Mouse (Mus musculus) large intestine, adult 2 months (tissue): ENCODE data around the gene Cacnb3. TPM values are rescaled to one million over a fixed set of nuclear protein-coding genes. Genes with fewer than 3 reads are reported as not detected.

ENCODE experiments used
- DNase-seq: peaks from one replicate; pipeline ENCODE4 v3.0.0-alpha.2; 2012; ENCODE audit warnings: low read depth, low spot score
- WGBS: fragments of 180-500 bp; shearing (Covaris S2); methylation state at CpG from one replicate; pipeline ENCODE4 v1.1.7; 2018; 5-methylcytosine and 5-hydroxymethylcytosine counted together
- polyA plus RNA-seq: library from polyadenylated mRNA; depleted of rRNA; stranded (reverse); fragments of >200 nt; gene quantifications from 2 replicates; pipeline ENCODE4 v1.2.3, GENCODE M21; 2012

The Cacnb3 gene
- polyA plus RNA-seq, 1 experiment = 44.5 TPM

DNA sequence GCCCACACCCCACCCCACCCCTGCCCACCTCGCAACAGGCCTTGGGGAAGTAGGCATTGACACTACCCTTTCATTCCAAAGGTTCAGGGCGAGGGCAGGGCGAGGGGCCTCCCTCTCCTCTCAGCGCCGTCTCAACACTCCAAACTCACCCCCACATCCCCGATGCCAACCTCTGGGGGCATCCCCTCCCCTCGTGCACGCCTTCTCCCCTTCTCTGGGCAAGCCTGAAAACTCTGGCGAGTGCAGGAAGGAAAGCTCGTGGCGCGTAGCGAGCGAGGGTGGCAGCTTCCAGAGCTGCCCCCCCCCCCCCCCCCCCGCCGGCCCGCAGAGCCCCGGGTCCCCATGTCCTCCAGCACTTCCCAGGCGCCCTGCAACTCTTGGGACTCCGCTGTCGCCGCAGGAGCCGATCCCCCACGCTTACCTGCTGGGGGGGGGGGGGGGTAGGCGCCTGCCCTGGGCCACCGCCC is 21.8 kb upstream of the Cacnb3 start:
- 2% methylated on average over 11 of the region's 26 CpGs for WGBS
- DNase-seq = no peak

DNA sequence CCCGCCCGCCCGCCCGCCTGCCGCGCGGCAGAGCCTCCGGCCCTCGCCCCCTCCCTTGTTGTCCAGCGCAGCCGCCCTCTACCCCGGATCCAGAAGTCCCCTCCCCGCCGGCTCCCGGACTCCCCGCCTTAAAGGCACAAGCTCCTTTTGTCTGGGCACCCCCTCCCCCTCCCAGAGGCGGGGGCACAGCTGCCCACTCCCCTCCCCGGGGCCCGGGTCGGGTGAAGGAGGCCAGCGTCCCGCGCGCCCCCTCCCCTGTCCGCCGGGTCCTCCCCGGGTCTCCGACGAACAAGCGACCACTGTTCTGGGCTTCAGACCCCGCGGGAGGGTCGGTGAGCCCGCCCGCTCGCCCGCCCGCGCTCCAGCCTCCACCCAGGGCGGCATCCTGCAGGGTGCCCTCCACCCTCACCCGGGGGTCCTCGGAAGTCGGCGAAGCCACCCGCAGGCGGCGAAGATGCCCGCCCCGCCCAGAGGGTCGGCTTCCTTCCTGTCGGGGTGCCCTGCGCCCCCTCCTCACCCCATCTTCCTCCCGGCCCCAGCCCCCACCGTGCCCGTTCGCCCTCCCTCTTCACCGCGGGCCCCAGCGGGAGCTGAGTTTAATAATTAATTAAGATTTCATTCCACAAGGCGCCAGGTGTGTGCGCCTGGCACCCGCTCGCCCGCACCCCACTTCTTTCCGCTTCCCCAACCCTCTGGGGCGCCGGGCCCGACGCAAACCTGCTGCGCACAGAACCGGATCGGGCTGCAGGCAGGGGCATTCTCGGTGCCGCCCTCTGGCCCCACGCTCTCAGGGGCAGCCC is 21.1 kb upstream of the Cacnb3 start, which contains the start of gene Adcy6:
TSS of gene Adcy6 (minus strand) at position 746 of the 800 bp plus-strand sequence.
- DNase-seq = no peak

DNA sequence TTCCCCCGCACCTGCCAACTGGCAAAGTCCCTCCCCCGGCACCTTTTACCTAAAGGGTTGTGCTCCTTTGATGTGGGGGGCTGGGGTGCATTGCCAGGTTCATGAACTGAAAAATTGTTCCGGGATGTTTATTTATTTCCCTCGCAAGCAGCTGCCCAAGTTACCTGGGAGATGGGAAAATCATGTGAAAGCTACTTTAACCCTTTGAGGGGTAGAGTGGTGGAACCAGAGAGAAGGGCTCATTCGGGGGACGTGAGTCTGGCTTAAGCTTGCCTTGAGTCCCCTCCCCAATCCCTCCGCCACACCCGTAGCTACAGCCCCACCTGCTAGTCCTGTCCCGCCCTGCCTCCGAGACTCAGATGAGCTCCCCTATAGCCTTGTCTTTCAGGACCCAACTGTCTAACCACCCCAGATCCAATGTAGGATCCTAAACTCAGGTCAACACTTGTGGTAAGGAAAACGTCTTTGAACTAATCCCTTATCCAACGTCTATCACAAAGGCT is 20.5 kb upstream of the Cacnb3 start:
- no peak for DNase-seq
- 9% methylated on average over 12 of the region's 12 CpGs for WGBS

More for the DNA sequence above, 21.1 kb upstream of the Cacnb3 start, which contains the start of gene Adcy6:
- 2% methylated on average over 64 of the region's 75 CpGs for WGBS

DNA sequence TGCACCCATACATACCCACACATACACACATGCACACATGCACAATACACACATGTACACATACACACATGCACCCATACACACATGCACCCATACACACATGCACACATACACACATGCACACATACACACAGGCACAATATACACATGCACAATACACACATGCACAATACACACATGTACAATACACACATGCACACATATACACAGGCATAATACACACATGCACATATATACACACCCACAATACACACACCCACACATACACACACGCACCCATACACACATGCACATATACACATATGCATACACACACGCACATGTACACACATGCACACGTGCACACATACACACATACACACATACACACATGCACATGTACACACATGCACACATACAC is 18.4 kb upstream of the Cacnb3 start:
- WGBS = 97% methylated on average over 3 of the region's 3 CpGs
- DNase-seq = no peak

DNA sequence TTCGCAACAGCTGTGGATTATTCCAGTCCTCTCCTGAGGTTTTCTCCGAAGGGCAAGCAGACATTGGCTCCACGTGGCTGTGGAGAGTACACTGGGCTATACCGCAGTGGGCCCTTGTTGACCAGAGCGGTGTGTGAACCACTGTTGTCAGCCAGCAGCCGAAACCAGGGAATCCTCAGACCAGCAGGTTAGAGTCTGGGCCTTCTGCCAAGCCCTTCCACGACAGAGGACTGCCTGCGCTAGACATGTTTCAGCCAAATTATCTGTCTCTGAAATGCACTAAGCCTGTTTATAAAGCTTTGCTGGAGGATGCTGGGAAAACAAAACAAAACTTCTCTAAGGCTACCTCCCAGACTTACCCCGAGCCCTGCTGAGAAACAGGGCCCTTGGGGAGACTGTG is 16.1 kb upstream of the Cacnb3 start:
- no peak for DNase-seq

DNA sequence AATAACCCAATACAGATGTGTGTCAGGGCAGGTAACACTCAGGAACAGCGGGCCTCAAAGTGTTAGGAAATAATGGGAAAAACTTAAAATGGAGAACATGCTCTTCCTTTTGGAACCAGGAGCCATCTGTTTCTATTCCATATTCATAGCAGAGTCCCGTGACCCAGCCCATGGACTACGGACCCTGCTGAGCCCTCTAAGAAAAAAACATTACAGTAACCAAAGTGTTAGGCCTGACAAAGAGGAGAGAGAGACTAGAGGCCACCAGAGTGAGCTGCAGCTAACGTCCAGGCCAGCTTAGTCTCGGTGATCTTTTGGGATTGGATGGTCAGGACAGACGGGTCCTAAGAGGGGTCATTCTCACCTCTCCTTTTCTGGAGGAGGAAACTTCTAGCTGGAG is 15.7 kb upstream of the Cacnb3 start:
- no peak for DNase-seq
- WGBS = 26% methylated on average over 6 of the region's 6 CpGs

More for the DNA sequence above, 16.1 kb upstream of the Cacnb3 start:
- 18% methylated on average over 9 of the region's 9 CpGs for WGBS

DNA sequence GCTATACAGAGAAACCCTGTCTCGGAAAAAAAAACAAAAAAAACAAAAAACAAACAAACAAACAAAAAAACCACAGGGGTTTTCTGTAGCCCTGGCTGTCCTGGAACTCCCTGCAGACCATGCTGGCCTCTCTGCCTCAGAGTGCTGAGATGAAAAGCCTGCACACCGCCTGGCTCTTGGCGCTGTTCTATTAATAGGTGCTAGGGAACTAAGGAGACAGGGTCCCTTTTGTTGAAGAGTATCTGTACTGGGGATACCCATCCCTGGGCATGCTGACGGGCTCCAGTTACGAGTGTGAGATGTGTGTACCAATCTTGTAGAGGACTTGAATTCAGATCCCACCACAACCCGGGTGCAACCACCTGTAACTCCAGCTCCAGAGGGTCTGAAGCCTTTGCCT is 14.9 kb upstream of the Cacnb3 start:
- WGBS = 40% methylated on average over 6 of the region's 6 CpGs
- no peak for DNase-seq

DNA sequence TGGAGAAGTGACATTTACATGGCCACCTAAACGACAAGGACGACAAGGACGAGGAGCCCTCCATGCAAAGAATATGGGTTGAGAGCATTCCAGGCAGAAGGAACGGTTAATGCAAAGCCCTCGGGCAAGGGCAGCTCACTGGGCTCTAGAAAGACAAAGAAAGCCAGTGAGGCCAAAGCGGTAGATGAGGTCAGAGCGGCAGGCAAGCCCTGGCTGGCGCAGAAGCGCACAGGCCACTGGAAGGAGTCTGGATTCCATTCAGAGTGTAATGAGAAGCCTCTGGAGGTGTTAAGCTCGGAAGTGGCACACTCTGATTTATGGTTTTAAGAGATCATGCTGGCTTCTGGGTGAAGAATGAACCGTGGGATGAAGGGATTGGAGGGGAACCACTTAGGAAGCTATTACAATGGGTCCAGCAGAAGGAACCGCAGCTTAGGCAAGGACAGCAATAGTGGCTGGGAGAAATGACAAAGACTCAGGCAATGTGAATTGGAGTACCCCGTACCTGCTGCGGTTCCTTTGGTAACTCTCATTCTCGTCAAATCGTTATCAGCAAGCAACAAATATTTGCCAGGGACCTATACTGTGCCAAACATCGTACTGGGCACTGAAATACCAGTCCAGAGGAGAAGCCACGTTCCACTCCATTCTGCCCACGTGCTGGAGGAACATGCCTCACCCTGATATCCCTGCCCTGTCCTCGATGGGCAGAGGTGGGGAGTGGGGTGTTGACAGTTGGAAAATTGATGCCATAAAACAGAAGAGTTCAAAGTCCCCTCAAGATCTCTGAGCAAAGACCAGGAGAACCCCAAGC is 14.1 kb upstream of the Cacnb3 start:
- DNase-seq = no peak
- 22% methylated on average over 20 of the region's 20 CpGs for WGBS

DNA sequence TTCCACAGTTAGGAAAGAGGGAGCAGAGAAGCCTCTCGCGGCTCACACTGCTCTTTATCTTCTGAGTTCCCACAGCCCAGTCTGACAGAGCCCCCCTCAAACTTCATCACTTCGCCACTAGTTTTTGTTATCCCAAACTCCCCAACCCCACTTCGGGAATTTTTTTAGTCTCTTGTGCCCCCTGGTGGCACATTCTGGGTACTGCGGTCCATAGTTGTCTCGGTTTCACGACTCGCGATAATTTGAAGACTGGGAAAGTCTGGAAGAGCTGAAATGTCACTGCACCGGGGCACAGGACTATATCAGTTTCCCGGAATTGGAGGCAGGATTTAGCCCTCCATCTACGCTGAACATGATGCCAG is 13.5 kb upstream of the Cacnb3 start:
- no peak for DNase-seq
- under 1% methylated on average over 12 of the region's 12 CpGs for WGBS

DNA sequence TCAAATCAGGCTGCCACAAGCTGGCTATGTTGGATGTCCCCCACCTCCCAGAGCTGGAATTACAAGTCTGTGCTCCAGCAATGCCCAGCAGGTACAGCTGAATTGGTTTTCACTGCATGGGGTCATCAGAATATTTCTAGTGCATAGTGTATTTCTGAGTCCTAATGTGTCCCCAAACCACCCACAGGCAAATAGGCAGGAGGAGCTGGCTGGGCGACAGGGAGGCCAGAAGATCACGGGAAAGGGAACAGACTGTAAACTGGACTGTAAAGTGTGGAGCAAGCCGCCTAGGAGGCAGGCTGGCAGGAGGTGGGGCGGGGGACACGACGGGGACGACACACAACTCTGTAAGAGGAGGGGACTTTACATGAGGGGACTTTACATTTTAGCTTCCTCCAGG is 8.4 kb upstream of the Cacnb3 start:
- 17% methylated on average over 7 of the region's 7 CpGs for WGBS

DNA sequence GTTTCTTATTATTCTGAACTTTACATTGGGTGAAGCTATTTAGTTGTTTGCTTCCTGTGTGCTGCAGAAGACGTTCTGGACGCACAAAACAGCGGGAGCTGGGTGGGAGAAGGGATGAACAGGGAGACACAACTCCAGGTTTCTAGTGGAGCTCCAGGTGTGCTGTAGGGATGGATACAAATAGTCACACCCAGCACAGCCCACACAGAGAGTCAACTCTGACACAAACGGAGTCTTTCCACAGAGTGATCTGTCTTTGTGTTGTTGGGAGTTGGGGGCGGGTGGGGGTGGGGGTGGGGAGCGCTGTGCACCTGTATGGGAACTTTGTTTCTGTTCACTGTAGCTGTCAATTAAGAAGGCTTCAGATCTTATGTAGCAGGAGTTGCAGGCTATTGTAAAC is 7.9 kb upstream of the Cacnb3 start:
- 43% methylated on average over 6 of the region's 6 CpGs for WGBS
- no peak for DNase-seq

More for the DNA sequence above, 8.4 kb upstream of the Cacnb3 start:
- no peak for DNase-seq

DNA sequence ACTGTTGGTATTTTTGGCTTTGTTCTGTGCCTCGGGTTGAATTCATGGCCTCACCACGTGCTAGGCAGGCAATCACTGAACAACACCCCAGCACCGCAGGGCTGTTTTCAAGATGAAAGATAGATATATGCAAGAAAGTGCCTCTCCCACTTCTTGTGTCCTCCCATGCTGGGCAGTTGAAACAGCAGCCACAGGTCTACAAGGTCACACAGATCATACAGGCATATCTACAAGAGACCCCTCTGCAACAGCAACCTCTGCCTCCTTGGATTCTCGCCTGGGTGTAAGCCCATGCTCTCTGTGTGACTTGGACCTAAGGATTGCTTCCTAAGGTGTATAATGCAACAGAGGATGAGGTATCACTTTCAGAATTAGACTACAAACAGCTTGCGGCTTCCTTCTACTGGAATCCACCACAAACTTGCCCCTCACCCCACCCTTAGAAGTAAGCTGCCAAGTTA is 7.2 kb upstream of the Cacnb3 start:
- DNase-seq = no peak
- 41% methylated on average over 5 of the region's 5 CpGs for WGBS

DNA sequence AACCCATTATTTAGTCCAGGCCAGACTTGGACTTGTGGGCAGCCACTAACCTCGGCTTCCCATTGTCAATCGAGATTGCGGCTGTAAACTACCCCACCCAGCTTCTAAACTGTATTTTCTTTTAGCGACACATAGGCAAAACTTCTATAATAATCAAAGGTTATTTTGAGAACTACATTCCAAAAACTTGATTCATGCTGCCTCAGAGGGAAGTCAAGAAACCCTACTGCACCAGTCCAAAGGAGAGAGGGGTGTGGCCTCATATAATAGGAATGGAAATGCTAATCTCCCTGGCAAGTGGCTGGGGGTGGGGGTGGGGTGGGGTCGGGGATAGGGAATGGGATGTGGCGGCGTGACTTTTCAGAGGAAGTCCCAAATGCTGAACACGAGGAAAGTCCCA is 4.6 kb upstream of the Cacnb3 start:
- WGBS = 7% methylated on average over 8 of the region's 8 CpGs
- no peak for DNase-seq

DNA sequence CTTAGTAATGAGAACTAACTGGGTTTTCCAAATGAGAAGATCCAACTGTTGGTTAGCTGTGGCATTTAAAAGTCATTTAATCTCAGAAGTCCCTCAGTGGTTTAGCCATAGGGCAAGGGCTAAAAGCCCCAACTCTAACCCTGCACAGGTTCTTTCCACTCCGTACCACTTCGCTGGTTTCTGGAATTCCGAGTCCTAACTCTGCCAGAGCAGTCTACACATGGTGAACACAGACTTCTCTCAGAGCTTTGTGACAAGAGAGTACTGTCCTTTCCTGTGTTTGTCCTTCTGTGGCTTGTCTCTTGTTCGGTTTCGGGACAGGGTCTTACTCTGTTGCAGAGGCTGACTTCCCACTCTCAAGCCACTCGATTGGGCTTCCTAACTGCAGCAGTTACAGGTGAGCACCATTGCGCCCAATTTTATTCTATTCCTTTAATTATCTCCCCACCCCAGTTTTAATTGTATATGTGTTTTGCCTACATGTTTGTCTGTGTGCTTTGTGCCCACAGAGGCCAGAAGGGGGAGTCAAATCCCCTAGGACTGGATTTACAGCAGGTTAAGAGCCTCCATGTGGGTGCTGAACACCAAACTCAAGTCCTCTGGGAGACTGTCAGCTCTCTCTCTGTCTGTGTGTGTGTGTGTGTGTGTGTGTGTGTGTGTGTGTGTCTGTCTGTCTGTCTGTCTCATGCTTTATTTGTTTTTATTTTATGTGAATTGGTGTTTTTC is 4.0 kb upstream of the Cacnb3 start:
- no peak for DNase-seq
- WGBS = 66% methylated on average over 7 of the region's 7 CpGs

DNA sequence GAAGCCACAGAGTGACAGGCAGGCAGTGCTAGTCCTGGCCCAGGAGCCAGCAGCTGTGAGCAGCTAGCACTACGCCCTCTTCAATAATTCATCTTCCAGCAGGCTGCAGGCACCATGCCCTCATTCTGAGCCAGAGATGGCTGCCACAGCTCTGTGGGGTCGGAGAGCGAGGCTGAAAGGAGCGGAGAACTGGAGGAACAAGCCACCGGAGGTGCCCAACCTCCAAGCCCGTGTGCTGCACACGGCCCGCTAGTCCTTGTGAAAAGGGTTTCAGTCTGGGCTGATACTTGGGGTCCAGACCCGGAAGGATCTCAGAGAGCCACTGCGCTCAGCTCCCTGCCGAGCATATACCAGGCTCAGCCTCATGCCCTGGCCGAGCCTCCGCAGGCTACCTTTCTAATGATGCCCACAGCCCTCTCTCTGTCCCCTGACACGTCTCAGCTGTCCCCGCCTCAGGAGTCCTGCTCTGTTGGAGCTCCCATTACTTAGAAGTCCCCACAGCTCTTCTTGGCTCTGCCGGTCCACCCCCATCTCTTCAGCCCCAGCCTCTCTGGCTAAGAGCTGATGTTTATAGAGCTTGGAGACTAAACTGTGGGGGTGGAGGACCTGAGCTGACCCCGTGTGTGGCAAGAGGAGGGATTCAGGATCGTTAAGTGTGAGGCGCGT is 1.9 kb upstream of the Cacnb3 start:
- WGBS = 48% methylated on average over 20 of the region's 20 CpGs
- DNase-seq = no peak

DNA sequence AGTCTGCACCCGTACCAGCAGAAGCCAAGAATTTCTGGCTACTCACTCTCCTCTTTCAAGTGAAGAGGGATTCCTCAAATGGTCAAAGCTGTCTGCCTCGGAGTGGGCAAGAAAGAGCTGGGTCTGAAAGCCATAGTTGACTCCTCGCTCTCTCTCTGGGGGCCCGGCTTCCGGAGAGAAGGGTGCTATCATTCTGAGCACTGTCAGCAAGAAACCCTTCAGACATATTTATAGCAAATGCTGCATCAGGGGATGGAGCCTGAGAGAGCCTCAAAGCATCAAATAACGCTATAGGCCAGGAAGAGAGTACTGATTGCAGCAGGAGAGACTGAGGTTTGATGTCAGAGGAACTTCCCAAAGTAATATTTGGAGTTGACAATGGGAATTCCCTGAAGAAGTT is 1.2 kb upstream of the Cacnb3 start:
- WGBS = 71% methylated on average over 6 of the region's 6 CpGs
- DNase-seq = no peak

DNA sequence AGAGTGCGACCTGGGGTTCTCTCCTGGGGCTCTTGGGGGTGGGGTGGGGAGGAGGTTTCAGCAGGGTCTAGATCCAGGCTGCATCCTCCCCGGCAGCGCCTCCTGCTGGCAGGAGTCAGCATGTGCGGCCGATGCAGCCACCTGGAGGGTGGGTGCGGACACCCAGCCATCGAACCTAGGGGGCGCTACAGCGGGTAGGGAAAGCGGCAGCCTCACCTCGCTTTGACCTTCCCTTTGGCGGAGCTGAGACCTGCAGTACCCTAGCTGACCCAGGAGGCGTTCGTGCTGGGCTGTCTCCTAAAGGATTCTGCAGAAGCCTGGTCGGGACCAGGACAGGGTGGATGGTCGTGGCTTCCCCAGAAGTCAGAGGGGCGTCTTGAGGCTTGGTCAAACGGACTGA is 853 bp downstream of the Cacnb3 start:
- no peak for DNase-seq
- WGBS = under 1% methylated on average over 18 of the region's 18 CpGs

DNA sequence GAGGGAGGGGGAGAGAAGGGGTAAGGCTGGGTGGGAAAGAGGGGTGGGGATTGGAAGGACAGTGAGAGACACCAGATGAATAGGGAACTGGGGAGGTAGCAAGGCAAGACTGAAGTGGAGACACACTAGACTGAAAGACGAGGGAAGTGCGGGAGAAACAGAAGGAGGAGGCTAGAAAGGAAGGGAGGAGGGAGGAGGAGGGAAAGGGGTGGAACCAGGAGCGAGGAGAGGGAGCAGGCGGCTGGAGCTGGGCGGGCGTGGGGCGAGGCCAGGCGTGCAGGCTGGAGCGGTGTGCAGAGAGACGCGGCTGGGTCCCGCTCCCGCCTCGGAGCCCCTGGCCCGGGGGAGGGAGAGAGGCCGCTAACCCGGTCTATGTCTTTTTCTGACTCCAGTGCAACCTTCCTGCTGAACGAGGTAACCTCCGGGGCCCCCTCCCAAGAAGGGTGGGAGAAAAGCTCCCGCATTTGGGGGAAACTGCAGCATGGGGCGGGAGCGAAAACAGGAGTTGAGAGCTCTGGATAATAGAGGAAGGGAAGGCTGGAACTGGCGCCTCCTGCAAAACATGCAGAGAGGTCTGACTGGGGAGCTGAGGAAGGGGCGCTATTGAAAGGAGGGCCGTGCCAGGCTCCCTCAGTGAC is 1.6 kb downstream of the Cacnb3 start:
- under 1% methylated on average over 25 of the region's 25 CpGs for WGBS
- no peak for DNase-seq

DNA sequence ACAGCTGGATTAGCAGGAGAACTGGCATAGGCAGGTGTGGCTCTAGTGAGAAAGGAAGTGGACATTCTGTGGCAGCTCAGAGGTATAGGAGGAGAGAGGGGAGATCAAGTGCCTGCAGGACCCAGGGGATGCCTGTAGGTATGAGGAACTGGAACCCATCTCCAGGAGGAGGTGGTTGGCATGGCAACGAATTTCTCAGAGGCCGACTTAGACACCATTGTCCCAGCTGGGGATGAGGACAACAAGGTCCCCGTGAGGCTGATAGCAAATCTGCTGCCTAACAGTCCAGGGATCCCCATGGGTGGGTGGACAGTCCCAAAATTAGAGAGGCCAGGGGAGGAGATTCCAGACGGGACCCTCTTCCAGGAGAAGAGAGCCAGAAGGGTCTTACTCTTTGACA is 2.3 kb downstream of the Cacnb3 start:
- no peak for DNase-seq
- 11% methylated on average over 4 of the region's 4 CpGs for WGBS
